Mouse (Mus musculus) skeletal muscle tissue, adult 2 months (tissue): ENCODE results near the gene Cd163.
A peak's percentile ranks its signal among the peaks of the same experiment; 100 is the strongest.
"Not testable (repeated sequence)": the region's sequence is repeated elsewhere in the genome, so short reads cannot be mapped to it uniquely, and the experiment has no call there.

Experiments used
- DNase-seq: peaks from one replicate; pipeline ENCODE4 v3.0.0-alpha.2; 2012; ENCODE audit warnings: low read depth, low spot score

Gene Cd163

GRCm38 (mm10) chr6:124304356-124304755 is at the start of gene Cd163:
Cd163 (plus strand) TSS chr6:124304656.
- no peak for DNase-seq

GRCm38 (mm10) chr6:124255721-124256470 is 48.6 kb upstream of the Cd163 start:
- peak; percentile 47 for DNase-seq

GRCm38 (mm10) chr6:124260198-124260931 is 44.1 kb upstream of the Cd163 start:
- no peak for DNase-seq

- DNase-seq, result peak; percentile 32
Measured at GRCm38 (mm10) chr6:124262696-124263095, 41.8 kb upstream of the Cd163 start.

GRCm38 (mm10) chr6:124273231-124273880 is 31.1 kb upstream of the Cd163 start:
- peak; percentile 39 for DNase-seq

- DNase-seq, result no peak
Measured at GRCm38 (mm10) chr6:124277641-124278040, 26.8 kb upstream of the Cd163 start.

- DNase-seq, result no peak
Measured at GRCm38 (mm10) chr6:124278291-124278690, 26.2 kb upstream of the Cd163 start.

GRCm38 (mm10) chr6:124282731-124283130 is 21.7 kb upstream of the Cd163 start:
- DNase-seq, result no peak

GRCm38 (mm10) chr6:124297378-124297777 is 7.1 kb upstream of the Cd163 start:
- not testable (repeated sequence) for DNase-seq

- DNase-seq, result no peak
Measured at GRCm38 (mm10) chr6:124301447-124302192, 2.8 kb upstream of the Cd163 start.

GRCm38 (mm10) chr6:124308935-124309334 is 4.5 kb downstream of the Cd163 start:
- no peak for DNase-seq

GRCm38 (mm10) chr6:124312292-124312691 is 7.8 kb downstream of the Cd163 start:
- DNase-seq, result no peak

GRCm38 (mm10) chr6:124320371-124320770 is 15.9 kb downstream of the Cd163 start:
- peak; percentile 19 for DNase-seq

GRCm38 (mm10) chr6:124321481-124322475 is 17.3 kb downstream of the Cd163 start:
- DNase-seq, result peak; percentile 36

- no peak for DNase-seq
Measured at GRCm38 (mm10) chr6:124328394-124328991, 24.0 kb downstream of the Cd163 start.

- no peak for DNase-seq
Measured at GRCm38 (mm10) chr6:124329622-124330021, 25.2 kb downstream of the Cd163 start.

- DNase-seq, result no peak
Measured at GRCm38 (mm10) chr6:124345096-124345495, 40.6 kb downstream of the Cd163 start.

- DNase-seq, result no peak
Measured at GRCm38 (mm10) chr6:124346613-124347012, 42.2 kb downstream of the Cd163 start.

- no peak for DNase-seq
Measured at GRCm38 (mm10) chr6:124353246-124353645, 48.8 kb downstream of the Cd163 start.

- DNase-seq, result peak; percentile 32
Measured at GRCm38 (mm10) chr6:124358953-124359352, 54.5 kb downstream of the Cd163 start.
